Mouse (Mus musculus) liver, embryonic 14.5 days (tissue): ENCODE data around the gene Inpp5k. TPM values are rescaled to one million over a fixed set of nuclear protein-coding genes. Genes with fewer than 3 reads are reported as not detected.

ENCODE experiments used
- ATAC-seq: fragments of 200-750 bp; cut with Nextera tagmentation; 2 replicates; pipeline ENCODE4 v1.8.0; 2017; ENCODE audit warnings: moderate number of reproducible peaks, mild to moderate bottlenecking, moderate library complexity; ENCODE audit not compliant: insufficient read depth
- DNase-seq, 3 experiments: peaks; one replicate each; pipeline ENCODE4 v3.0.0-alpha.2; 2012 to 2013; ENCODE audit warnings: low read depth in 3 of 3, low spot score in 3 of 3
- H3K27ac ChIP-seq: fragments of 300-500 bp; sonication (generic); 2 replicates; pipeline ENCODE4 v1.5.1; 2014; ENCODE audit warnings: moderate library complexity, mild to moderate bottlenecking, control low read depth, inconsistent platforms
- H3K27me3 ChIP-seq: fragments of 300-500 bp; sonication (generic); 2 replicates; pipeline ENCODE4 v1.6.1; 2014; ENCODE audit warnings: mild to moderate bottlenecking, low read length, moderate library complexity; ENCODE audit not compliant: control insufficient read depth, insufficient read depth
- H3K36me3 ChIP-seq: fragments of 300-500 bp; sonication (generic); replicated peaks from 2 replicates; pipeline ENCODE4 v1.6.1; 2014; ENCODE audit warnings: low read depth; ENCODE audit not compliant: control insufficient read depth, insufficient read depth
- H3K4me1 ChIP-seq, 2 experiments: fragments of 200-500 bp in 1 of 2; fragments of 300-500 bp in 1 of 2; sonication (generic) in 1 of 2; replicated peaks; 2 replicates each; pipeline ENCODE4 v1.6.1; 2012 to 2014; ENCODE audit warnings: antibody characterized with exemption in 1 of 2, inconsistent platforms in 1 of 2, low read length in 1 of 2; ENCODE audit not compliant: control insufficient read depth in 2 of 2, insufficient read depth in 2 of 2
- H3K4me2 ChIP-seq: fragments of 300-500 bp; sonication (generic); 2 replicates; pipeline ENCODE4 v1.6.1; 2014; ENCODE audit warnings: low read depth, mild to moderate bottlenecking, control low read depth, moderate library complexity
- H3K4me3 ChIP-seq, 2 experiments: fragments of 200-500 bp in 1 of 2; fragments of 300-500 bp in 1 of 2; sonication (generic) in 1 of 2; 2 replicates each; pipeline ENCODE4 v1.5.1; 2012 to 2014; ENCODE audit warnings: low read depth in 2 of 2, low read length in 2 of 2, mild to moderate bottlenecking in 2 of 2, control low read depth in 1 of 2, inconsistent platforms in 1 of 2, moderate library complexity in 1 of 2; ENCODE audit not compliant: insufficient read depth in 1 of 2
- H3K9ac ChIP-seq: fragments of 300-500 bp; sonication (generic); replicated peaks from 2 replicates; pipeline ENCODE4 v1.6.1; 2014; ENCODE audit warnings: mild to moderate bottlenecking, control low read depth, moderate library complexity
- H3K9me3 ChIP-seq: fragments of 300-500 bp; sonication (generic); 2 replicates; pipeline ENCODE4 v1.6.1; 2016; ENCODE audit warnings: low read length, mixed read lengths; ENCODE audit not compliant: control insufficient read depth
- CTCF ChIP-seq: IDR thresholded peaks from 2 replicates; pipeline ENCODE4 v1.5.1; 2016; ENCODE audit warnings: antibody characterized with exemption, low read depth, control low read depth
- EP300 ChIP-seq: IDR thresholded peaks from 2 replicates; pipeline ENCODE4 v1.6.1; 2016; ENCODE audit warnings: antibody characterized with exemption, low read depth
- WGBS: fragments of 180-500 bp; shearing (Covaris S2); extraction: QIAGEN DNeasy Blood & Tissue Kit; methylation state at CpG from one replicate; pipeline ENCODE4 v1.1.7; 2014; ENCODE audit not compliant: insufficient replicate concordance; 5-methylcytosine and 5-hydroxymethylcytosine counted together
- polyA plus RNA-seq, 2 experiments: library from polyadenylated mRNA; depleted of rRNA in 1 of 2; stranded (reverse) in 1 of 2; unstranded in 1 of 2; fragments of >200 nt; fragmentation: Nextera tagmentation in 1 of 2; extraction: Ambion mirVana in 1 of 2; gene quantifications; 2 replicates each; pipeline versions ENCODE4 v1.2.1 to v1.2.3; 2012 to 2014

Inpp5k gene
- polyA plus RNA-seq, 2 experiments, result 13.0 to 16.3 TPM

GRCm38 (mm10) chr11:75634801-75635200, 4.0 kb downstream of the Inpp5k start:
- TF ChIP-seq CTCF, result no peak
- no peak for TF ChIP-seq EP300
- Histone ChIP-seq H3K27ac (no peak overlapping the region), H3K36me3 (no peaks in the 10 kb centered on the region; the same call in 1 of the 2 replicates), H3K9me3 (no peaks in the 10 kb centered on the region), H3K4me1 (peaks cover 8 to 18% of the 10 kb centered on the region in 2 experiments), H3K9ac (no peak overlapping the region), H3K27me3 (no peaks in the 10 kb centered on the region), H3K4me2 (no peak overlapping the region), H3K4me3 (no peak overlapping the region)
- 69% methylated on average over 3 of the region's 3 CpGs for WGBS
- DNase-seq (no peak), ATAC-seq (no peak)

GRCm38 (mm10) chr11:75635315-75635714, 4.5 kb downstream of the Inpp5k start:
- DNase-seq, result no peak
- TF ChIP-seq CTCF (no peak), EP300 (no peak)
- no peak overlapping the region for H3K4me3 ChIP-seq
- no peaks in the 10 kb centered on the region; the same call in 1 of the 2 replicates for H3K36me3 ChIP-seq
- no peaks in the 10 kb centered on the region for H3K27me3 ChIP-seq
- peaks cover 4 to 14% of the 10 kb centered on the region in 2 experiments; a peak in 3 of 4 replicates for H3K4me1 ChIP-seq
- no peak overlapping the region for H3K4me2 ChIP-seq
- no peak overlapping the region for H3K9ac ChIP-seq
- H3K27ac ChIP-seq, result no peak overlapping the region
- ATAC-seq, result no peak
- 63% methylated on average over 11 of the region's 11 CpGs for WGBS
- H3K9me3 ChIP-seq, result no peaks in the 10 kb centered on the region

- ATAC-seq, result no peak
- WGBS, result 82% methylated on average over 5 of the region's 5 CpGs
- no peak for DNase-seq
Measured at GRCm38 (mm10) chr11:75643323-75643722, 12.5 kb downstream of the Inpp5k start.

GRCm38 (mm10) chr11:75644684-75645083, 13.9 kb downstream of the Inpp5k start:
- no peak overlapping the region for H3K4me2 ChIP-seq
- H3K27ac ChIP-seq, result no peak overlapping the region
- H3K9me3 ChIP-seq, result no peaks in the 10 kb centered on the region
- no peaks in the 10 kb centered on the region for H3K27me3 ChIP-seq
- DNase-seq, result no peak
- ATAC-seq, result no peak
- H3K36me3 ChIP-seq, result no peaks in the 10 kb centered on the region; the same call in 1 of the 2 replicates
- WGBS, result 30% methylated on average over 9 of the region's 9 CpGs
- no peak overlapping the region for H3K4me3 ChIP-seq
- H3K9ac ChIP-seq, result no peak overlapping the region
- TF ChIP-seq CTCF (no peak), EP300 (no peak)
- H3K4me1 ChIP-seq, result peaks cover 3 to 8% of the 10 kb centered on the region in 2 experiments; a peak in 3 of 4 replicates

More at GRCm38 (mm10) chr11:75643323-75643722, 12.5 kb downstream of the Inpp5k start:
- Histone ChIP-seq H3K4me3 (no peak overlapping the region), H3K9ac (no peak overlapping the region), H3K27ac (no peak overlapping the region), H3K4me1 (no peaks in the 10 kb centered on the region), H3K4me2 (no peak overlapping the region), H3K27me3 (no peaks in the 10 kb centered on the region), H3K9me3 (no peaks in the 10 kb centered on the region), H3K36me3 (no peaks in the 10 kb centered on the region; the same call in 1 of the 2 replicates)
- no peak for TF ChIP-seq EP300
- no peak for TF ChIP-seq CTCF

GRCm38 (mm10) chr11:75647681-75648211, 17.0 kb downstream of the Inpp5k start:
- no peak overlapping the region for H3K27ac ChIP-seq
- TF ChIP-seq CTCF, result no peak
- TF ChIP-seq EP300, result no peak

More at GRCm38 (mm10) chr11:75647681-75648211, 17.0 kb downstream of the Inpp5k start:
- Histone ChIP-seq H3K36me3 (no peaks in the 10 kb centered on the region; the same call in 1 of the 2 replicates), H3K9ac (no peak overlapping the region), H3K4me3 (no peak overlapping the region), H3K9me3 (no peaks in the 10 kb centered on the region), H3K4me2 (no peak overlapping the region), H3K27me3 (no peaks in the 10 kb centered on the region), H3K4me1 (peaks cover 12 to 27% of the 10 kb centered on the region in 2 experiments)
- ATAC-seq, result no peak
- WGBS, result 63% methylated on average over 6 of the region's 6 CpGs
- DNase-seq, result no peak
